ENCODE assay signal across 17 mouse cellular contexts in genomic region chr5:100097967-100098366, GRCm38 (mm10). TPM values are rescaled to one million over a fixed set of nuclear protein-coding genes. Genes with fewer than 3 reads are reported as not detected.
A peak's percentile ranks its signal among the peaks of the same experiment; 100 is the strongest.
DNase-seq lines count a peak whose midpoint lies in the region; ATAC-seq lines count a peak whose summit lies in the region.
"Had no signal": no experiment of that assay in that cellular context is flagged by ENCODE, and none has a peak within 500 bp of the region (broad histone marks: within the 10 kb centered on the region; RNA-seq: fewer than 3 reads in every experiment).

No protein-coding gene starts in this region.

- ATAC-seq in megakaryocyte progenitor cell, adult 5-6 weeks (replicated peaks; ENCODE audit: poor library complexity), result peak; percentile 57
- peak; percentile 80 for ATAC-seq in megakaryocyte-erythroid progenitor cell, adult 5-6 weeks (replicated peaks; ENCODE audit: low FRiP score, low TSS enrichment, poor library complexity, severe bottlenecking)
- ATAC-seq: activated CD4-positive, CD25-positive, alpha-beta regulatory T cell, adult 4 months; CD4-positive, CD25-positive, alpha-beta regulatory T cell, adult 4 months; Patski had no signal

- no peak for DNase-seq in urinary bladder, adult 18-20 months (ENCODE audit: low spot score in 2 of 2)
- DNase-seq in cerebellum, postnatal 10 days, result no peak
- DNase-seq: adrenal gland, adult 2 months; adrenal gland, adult 8-10 months; adrenal gland, postnatal 10 days; adrenal gland, postnatal 14 days; adrenal gland, postnatal 25 days; adrenal gland, postnatal 36 days; B cell, adult 2 months; cerebellum, adult 11 months; cerebellum, adult 11-12 months; cerebellum, adult 18-20 months had no signal

RNA-seq across cellular contexts. Expression of gene Enoph1, which starts 58.2 kb away (rescaled TPM):
- 46.5 and 46.8 TPM in 2 replicates for total RNA-seq in megakaryocyte progenitor cell, adult 5-6 weeks (2015)
- total RNA-seq in megakaryocyte progenitor cell, adult 5-6 weeks (2017), result 45.9 and 47.4 TPM in 2 replicates
- total RNA-seq in megakaryocyte-erythroid progenitor cell, adult 5-6 weeks (2014; fragmentation: Nextera tagmentation), result 34.2 and 38.1 TPM in 2 replicates
- total RNA-seq in megakaryocyte-erythroid progenitor cell, adult 5-6 weeks (2017), result 30.1 and 39.3 TPM in 2 replicates

RNA-seq across cellular contexts. Expression of gene Hnrnpdl, which starts 58.5 kb away (rescaled TPM):
- 283 and 299 TPM in 2 replicates for total RNA-seq in megakaryocyte progenitor cell, adult 5-6 weeks (2015)
- 415 and 496 TPM in 2 replicates for total RNA-seq in megakaryocyte progenitor cell, adult 5-6 weeks (2017)
- total RNA-seq in megakaryocyte-erythroid progenitor cell, adult 5-6 weeks (2014; fragmentation: Nextera tagmentation), result 265 and 360 TPM in 2 replicates
- 553 and 613 TPM in 2 replicates for total RNA-seq in megakaryocyte-erythroid progenitor cell, adult 5-6 weeks (2017)
